In the genomic region with DNA sequence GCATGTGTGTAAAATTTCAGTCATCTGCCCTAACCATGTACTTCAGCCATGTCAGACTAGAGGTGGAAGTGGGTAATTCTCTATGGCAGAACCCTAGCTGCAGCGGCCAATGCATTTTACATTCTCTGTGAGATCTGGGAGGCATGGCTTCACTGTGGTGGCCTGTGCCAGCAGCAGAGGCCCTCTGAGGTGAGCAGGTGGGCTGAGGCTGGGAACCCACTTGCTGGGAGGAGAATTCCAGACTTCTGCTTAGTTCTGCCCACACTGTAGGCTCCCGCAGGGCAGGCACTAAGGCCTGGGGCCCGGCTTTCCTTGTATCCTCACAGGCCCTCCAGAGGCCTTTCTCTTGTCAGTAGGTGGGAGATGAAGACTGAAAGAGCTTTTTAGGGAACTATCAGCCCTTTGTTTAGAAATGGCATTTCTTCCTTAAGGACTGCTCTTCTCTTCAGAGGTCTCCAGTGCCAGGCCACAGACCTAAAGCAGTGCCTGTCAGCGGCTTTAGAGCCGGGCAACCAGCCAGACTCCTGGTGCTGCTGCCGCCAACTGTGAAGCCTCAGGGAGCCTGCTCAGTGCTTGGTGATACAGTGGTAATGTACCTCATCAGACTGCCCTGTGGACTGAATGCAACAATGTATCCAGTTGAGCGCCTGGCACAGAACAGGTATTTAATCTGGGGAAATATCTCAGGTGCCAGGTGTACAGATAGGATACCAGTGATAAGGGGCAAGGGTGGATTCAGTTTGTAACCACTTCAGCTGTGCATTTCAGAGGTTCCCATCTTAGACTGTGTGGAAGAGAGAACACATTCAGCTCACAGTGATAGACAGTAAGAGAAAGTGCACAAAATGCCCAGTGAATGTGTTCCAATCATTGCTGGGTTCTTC, we compare ENCODE assay signal across 8 mouse cellular contexts.
A peak's percentile ranks its signal among the peaks of the same experiment; 100 is the strongest.
DNase-seq lines count a peak whose midpoint lies in the region; ATAC-seq lines count a peak whose summit lies in the region.

No protein-coding gene starts in this region.

- H3K4me2 ChIP-seq in neural tube, embryonic 13.5 days, result no peak overlapping the region
- no peak overlapping the region for H3K4me2 ChIP-seq in intestine, embryonic 15.5 days (replicated peaks)

- H3K27ac ChIP-seq in neural tube, embryonic 13.5 days (replicated peaks), result peak overlapping the region; percentile 79
- H3K27ac ChIP-seq in intestine, embryonic 15.5 days, result peak overlapping the region; percentile 48; the same call in 1 of the 2 replicates

- no peaks in the 10 kb centered on the region for H3K9me3 ChIP-seq in neural tube, embryonic 13.5 days
- no peaks in the 10 kb centered on the region for H3K9me3 ChIP-seq in intestine, embryonic 15.5 days

- H3K36me3 ChIP-seq in neural tube, embryonic 13.5 days, result no peaks in the 10 kb centered on the region
- no peaks in the 10 kb centered on the region for H3K36me3 ChIP-seq in intestine, embryonic 15.5 days

- no peak overlapping the region for H3K4me3 ChIP-seq in neural tube, embryonic 13.5 days
- H3K4me3 ChIP-seq in intestine, embryonic 15.5 days (replicated peaks), result no peak overlapping the region

- WGBS in neural tube, embryonic 13.5 days, result 55% methylated on average over 7 of the region's 7 CpGs
- 65% methylated on average over 7 of the region's 7 CpGs for WGBS in intestine, embryonic 15.5 days

- no peak for DNase-seq in neural tube, embryonic 10.5 days (ENCODE audit: extremely low spot score, low spot score)
- peak; percentile 17 for DNase-seq in cerebellum, adult 8-10 months
- peak; percentile 30 to 73 for DNase-seq in gastrocnemius, postnatal 4 days (ENCODE audit: low spot score in 2 of 2)
- peak; percentile 36 for DNase-seq in lung, postnatal 25 days (ENCODE audit: low spot score)
- no peak for DNase-seq in yolk sac, embryonic 10.5 days (ENCODE audit: low spot score)

- H3K27me3 ChIP-seq in neural tube, embryonic 13.5 days, result no peaks in the 10 kb centered on the region
- no peaks in the 10 kb centered on the region for H3K27me3 ChIP-seq in intestine, embryonic 15.5 days (replicated peaks)

- 0 out of 2 replicates have a peak overlapping the region, but pooled peaks have one; percentile 31 for H3K9ac ChIP-seq in neural tube, embryonic 13.5 days
- H3K9ac ChIP-seq in intestine, embryonic 15.5 days, result no peak overlapping the region

- H3K4me1 ChIP-seq in neural tube, embryonic 13.5 days (replicated peaks), result peaks cover 36% of the 10 kb centered on the region
- H3K4me1 ChIP-seq in intestine, embryonic 15.5 days (replicated peaks), result peaks cover 9% of the 10 kb centered on the region; the same call in 1 of the 2 replicates

- peak; percentile 81 for ATAC-seq in neural tube, embryonic 13.5 days (ENCODE audit: low read depth)
- ATAC-seq in intestine, embryonic 15.5 days, result peak; percentile 77
- no peak for ATAC-seq in erythroblast, adult 5-6 weeks (replicated peaks; ENCODE audit: low FRiP score, poor library complexity, severe bottlenecking)

Comparison
In these comparisons a context has a peak if more than half of its experiments do, and no peak if none do; other contexts are left out.
1. DNase-seq: peak in cerebellum, adult 8-10 months (single experiment), gastrocnemius, postnatal 4 days (2 of 2) and lung, postnatal 25 days (single experiment); none in neural tube, embryonic 10.5 days (single experiment) and yolk sac, embryonic 10.5 days (single experiment).